Mouse (Mus musculus) lung, adult 2 months (tissue): ENCODE results near the gene Nucb2.

Experiments used
- CTCF ChIP-seq: fragments of 200-500 bp; IDR thresholded peaks from 2 replicates; pipeline ENCODE4 v1.5.1; 2011; ENCODE audit warnings: mild to moderate bottlenecking, low read length, control low read depth; ENCODE audit not compliant: insufficient read depth
- POLR2A ChIP-seq: fragments of 200-500 bp; IDR thresholded peaks from 2 replicates; pipeline ENCODE4 v1.6.1; 2011; ENCODE audit warnings: low read depth, mild to moderate bottlenecking, control low read depth, low read length, borderline replicate concordance; ENCODE audit errors: extremely low read depth

DNA sequence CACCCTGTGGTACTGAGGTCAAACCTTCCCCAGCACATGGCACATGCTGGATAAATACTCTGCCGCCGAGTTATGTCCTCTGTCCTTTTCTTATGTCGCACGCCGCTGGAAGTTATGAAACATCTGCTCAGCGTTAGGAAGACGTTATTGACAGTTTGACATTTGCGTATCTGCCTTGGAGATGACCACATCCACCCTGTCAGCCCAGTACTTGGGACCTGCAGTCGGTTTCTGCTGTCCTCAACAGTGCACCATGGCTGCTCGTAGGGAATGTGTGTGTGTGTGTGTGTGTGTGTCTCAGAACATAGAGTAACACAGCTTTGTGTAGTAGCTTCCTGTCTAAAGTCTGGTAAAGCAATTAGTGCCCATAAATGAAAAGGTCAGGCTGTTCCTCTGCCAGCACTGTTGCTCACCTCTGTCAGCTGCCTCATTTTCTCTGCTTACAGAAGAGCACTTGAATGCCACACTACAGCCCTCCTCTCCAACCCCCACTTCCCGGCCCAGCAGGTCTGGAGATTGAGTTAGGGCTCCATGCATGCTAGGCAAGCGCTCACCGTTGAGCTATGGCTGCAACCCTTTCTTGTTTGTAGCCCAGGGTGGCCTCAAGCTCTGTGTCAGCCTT is 11.5 kb downstream of the Nucb2 start:
- TF ChIP-seq CTCF (no peak), POLR2A (no peak)
